1 mouse cellular context compared by ENCODE assay signal in the genomic region with DNA sequence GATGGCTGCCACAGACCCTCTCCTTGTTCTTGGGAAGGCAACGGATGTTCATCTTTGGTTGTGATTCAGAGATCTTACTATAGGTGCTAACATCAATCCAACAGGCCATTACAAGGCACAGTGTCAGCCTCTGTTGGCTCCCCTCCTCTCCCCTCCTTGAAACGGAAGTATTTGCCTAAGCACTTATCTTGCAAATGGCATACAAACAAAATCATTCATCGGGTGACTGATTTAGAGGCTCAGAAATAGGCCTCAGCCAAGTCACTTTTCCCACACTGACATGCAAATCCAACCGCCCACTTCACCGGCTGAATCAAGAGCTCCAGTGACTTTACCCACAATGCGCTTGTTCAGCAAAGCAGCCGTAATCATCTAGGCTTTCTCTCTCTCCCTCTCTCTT.
A peak's percentile ranks its signal among the peaks of the same experiment; 100 is the strongest.
TF ChIP-seq lines count a peak whose summit lies in the region.

No protein-coding gene starts in this region.

TF ChIP-seq in MEL, 35 proteins besides CTCF, POLR2A, EP300 and RAD21 (continued from another document):
- TF ChIP-seq MXI1 (IDR thresholded peaks at IDR 0.05; ENCODE audit: low read depth, low read length), result peak; percentile 54; the same call in 1 of the 2 replicates
- TF ChIP-seq SMC3 (IDR thresholded peaks at IDR 0.05; ENCODE audit: low read depth, low read length), result no peak
